Mouse (Mus musculus) kidney, postnatal 14 days (tissue): Measurements from ENCODE around the gene Prn.
A peak's percentile ranks its signal among the peaks of the same experiment; 100 is the strongest.

Experiments
- DNase-seq: peaks from one replicate; pipeline ENCODE4 v3.0.0; 2022; ENCODE audit warnings: mixed read lengths

Gene Prn

GRCm38 (mm10) chr2:131909683-131910572, at the start of gene Prn, which contains the start of gene Prnp:
Prn (plus strand) TSS chr2:131909957.
Prnp (plus strand) TSS chr2:131909928.
- DNase-seq: peak; percentile 93

DNA sequence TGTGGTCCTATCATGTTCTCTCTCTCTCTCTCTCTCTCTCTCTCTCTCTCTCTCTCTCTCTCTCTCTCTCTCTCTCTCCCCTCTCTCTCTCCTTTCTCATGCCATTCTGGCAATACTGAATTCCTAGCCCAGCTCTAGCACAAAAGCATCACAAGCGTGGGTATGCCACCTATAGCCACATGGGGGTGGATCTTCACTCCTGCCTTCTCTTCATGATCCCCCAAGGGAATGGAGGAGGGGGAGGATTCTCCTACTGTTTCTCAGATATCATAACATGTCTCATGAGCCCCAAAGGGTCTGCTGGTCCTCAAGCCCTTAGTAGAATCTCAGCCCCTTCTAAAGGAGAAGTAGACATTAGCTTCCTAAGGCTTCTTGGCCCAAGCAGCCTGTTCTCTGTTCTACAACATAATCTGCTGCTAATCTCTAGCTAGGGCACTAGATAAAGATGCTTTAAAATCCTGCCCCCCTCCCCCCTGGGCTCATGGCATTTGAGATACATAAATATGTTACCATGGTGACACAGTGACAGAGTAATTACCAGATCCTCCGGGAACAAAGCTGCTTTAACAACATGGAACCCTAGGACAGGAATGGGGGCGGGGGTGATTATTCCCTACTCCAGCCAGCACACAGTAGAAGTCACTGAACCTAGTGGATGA, 47.0 kb upstream of the Prn start:
- DNase-seq: no peak

DNA sequence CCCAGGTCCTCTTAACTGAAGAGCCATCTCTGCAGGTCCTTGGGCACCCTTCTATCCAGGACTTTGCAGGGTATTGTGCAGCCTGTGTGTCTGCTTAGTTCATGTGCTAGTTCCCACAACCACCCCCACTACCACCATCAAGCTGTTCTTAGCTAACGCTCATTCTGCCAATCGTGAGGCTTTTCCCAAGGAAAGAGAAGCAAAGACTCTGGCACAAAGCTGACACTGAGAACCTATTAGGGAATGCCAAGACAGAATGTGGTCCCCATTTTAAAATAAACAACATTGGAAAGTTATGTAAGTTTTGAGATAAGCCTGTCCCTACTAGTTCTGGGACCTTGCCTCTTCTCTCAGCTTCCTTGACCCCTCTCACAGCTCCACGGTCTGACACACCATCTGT, 46.3 kb upstream of the Prn start:
- no peak for DNase-seq

- DNase-seq: no peak
Measured at GRCm38 (mm10) chr2:131864262-131864796, 45.4 kb upstream of the Prn start.

GRCm38 (mm10) chr2:131866676-131867075, 43.1 kb upstream of the Prn start:
- no peak for DNase-seq

GRCm38 (mm10) chr2:131868983-131869382, 40.8 kb upstream of the Prn start:
- no peak for DNase-seq

- DNase-seq: no peak
Measured at GRCm38 (mm10) chr2:131873376-131873775, 36.4 kb upstream of the Prn start.

- no peak for DNase-seq
Measured at GRCm38 (mm10) chr2:131876551-131877265, 33.0 kb upstream of the Prn start.

GRCm38 (mm10) chr2:131881766-131882165, 28.0 kb upstream of the Prn start:
- DNase-seq: peak; percentile 28

- no peak for DNase-seq
Measured at GRCm38 (mm10) chr2:131883136-131883535, 26.6 kb upstream of the Prn start.

DNA sequence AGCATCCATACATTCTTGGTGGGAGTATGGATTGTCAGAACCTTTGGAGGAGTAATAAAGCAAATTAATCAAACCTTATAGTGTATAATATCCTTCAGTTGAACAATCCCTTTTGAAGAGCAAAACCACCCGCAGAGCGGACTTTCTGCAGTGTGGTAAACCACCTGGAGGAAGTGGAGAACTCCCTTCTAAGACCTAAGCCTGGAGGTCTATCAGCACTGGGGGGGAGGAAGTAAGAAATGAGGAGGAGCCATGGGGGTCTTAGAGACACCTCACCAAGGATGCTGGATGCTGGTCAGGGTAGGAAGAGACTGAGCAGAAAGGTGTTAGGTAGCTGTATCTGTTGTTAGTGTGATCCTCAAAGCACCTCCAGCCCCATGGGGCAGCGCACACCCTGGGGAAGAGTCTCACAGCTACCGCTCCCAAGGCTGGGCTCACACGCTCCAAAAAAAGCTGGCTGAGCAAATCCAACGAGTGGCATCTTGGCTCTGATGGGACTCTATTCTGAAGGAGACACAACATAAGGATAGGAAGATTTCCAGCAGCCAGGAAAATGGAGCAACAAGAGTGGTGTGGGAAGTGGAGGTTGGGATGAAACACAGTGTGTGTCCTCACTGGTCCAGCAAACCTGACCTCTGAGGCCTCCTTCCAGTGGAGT, 23.1 kb upstream of the Prn start:
- DNase-seq: no peak

- DNase-seq: no peak
Measured at GRCm38 (mm10) chr2:131888233-131888632, 21.5 kb upstream of the Prn start.

GRCm38 (mm10) chr2:131892534-131892933, 17.2 kb upstream of the Prn start:
- peak; percentile 30 for DNase-seq

- DNase-seq: no peak
Measured at GRCm38 (mm10) chr2:131895106-131895505, 14.7 kb upstream of the Prn start.

GRCm38 (mm10) chr2:131896011-131896410, 13.7 kb upstream of the Prn start:
- no peak for DNase-seq

DNA sequence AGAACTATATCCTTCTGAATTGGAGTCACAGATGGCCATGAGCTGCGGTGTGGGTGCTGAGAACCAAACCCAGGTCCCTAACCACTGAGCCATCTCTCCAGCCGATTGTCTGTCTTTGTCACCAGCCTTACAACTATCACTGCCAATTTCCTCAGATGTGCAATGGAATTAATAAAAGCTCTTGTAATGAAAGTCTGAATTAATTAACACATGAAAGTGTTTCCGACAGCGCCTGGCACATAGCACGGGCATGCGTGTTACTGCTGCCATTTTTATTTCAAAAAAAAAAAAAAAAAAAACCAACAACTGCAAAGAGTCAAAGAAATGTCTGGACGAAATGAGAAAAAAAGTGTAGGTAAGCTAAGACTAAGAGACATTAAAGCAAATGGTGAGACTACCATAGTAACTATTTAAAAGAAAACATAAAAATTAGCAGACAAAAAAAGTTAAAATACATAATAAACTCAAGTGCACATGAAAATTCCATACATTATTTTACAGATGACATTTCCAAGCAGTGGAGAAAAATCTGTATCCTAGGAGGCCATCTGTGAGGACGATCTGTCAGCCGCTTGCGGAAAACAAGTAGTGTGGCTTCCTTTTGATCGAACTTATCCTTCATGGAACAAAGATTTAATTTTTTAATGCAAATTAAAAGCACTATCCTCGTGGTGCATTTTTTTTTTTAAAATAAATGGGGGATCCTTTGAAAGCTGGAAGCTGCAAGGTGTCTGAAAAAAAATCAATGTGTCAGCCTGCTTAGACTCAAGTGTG, 12.2 kb upstream of the Prn start:
- no peak for DNase-seq

GRCm38 (mm10) chr2:131902423-131902822, 7.3 kb upstream of the Prn start:
- DNase-seq: no peak

GRCm38 (mm10) chr2:131902867-131903266, 6.9 kb upstream of the Prn start:
- DNase-seq: peak; percentile 9

GRCm38 (mm10) chr2:131905025-131905424, 4.7 kb upstream of the Prn start:
- no peak for DNase-seq

DNA sequence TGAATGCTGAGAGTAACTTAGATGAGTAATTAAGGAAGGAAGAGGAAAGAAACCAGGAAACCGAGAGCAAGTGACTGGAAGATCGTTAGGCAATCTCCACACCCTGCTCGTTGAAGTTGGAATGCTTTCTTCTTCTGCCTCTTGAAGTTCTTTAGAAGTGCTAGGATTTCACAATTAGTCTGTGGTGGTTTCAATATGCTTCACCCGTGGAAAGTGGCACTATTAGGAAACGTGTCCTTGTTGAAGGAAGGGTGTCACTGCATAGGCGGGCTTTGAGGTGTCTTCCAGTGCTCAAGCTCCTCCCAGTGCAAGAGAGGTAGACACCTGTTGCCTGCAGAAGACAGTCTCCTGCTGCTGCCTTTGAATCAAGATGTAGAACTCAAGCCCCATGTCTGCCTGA, 4.0 kb upstream of the Prn start:
- DNase-seq: no peak

DNA sequence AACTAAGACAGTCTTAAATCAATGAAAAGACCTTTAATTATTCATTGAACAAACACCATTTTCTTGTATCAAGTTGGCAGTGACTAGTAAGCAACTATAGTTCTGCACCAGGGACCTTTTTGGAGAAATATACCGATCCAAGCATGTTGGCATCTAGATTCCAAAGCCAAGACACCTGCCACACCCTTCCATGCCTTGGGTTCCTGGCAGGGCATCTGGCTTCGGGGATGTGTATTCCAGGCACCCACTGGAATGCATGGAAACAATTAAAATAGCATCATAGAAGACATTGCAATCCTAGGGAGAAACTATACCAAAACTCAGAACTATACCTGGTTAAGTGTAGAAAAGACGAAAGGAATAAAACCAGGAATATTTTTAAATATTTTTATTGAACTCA, 3.5 kb upstream of the Prn start:
- DNase-seq: no peak

DNA sequence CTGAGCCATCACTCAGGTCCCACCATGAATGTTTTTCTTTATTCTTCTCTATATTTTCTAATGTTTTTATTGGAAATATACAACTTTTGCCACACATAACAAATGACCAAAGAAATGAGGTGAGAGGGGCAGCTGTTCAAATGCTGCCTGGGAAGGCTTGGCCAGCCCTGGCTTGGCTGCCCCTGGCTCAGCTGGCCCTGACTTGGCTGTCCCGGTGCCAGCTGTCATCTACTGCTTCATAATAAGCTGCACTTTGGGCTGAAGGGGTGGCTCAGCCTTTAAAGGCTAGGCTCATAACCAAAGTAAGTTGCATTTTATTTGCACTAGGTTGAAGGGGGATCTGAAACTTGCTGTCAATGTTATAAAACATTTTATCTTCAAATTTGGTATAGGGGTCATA, 2.9 kb upstream of the Prn start:
- peak; percentile 20 for DNase-seq
